9 mouse cellular contexts compared by ENCODE assay signal in the genomic region with DNA sequence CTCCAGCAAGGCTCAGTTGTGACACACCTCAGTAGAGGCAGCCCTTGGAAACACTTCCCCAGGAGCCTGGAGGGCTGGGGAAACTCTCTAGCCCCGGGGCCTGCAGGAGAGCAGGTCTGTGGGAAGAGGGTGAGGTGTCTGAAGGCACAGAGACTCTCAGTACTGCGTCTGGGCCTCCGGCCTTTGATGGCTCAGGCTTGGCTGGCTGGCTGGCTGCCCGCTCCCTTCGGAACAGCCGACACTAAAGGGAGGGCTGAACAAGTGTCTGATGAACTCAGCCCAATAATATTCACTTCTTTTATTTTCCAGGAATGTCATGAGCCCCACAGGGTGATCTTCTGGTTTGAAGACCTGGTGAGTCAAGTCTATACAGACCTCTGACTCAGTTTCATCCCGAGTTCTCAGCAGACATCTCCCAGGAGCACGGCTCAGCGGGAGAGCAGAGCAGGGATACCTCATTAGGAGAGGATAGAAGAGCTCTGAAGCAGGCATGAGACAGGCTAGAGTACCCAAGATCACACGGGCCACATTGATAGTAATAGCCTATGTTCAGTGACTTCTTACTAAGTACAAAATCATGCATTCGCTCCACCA.
DNase-seq lines count a peak whose midpoint lies in the region; TF ChIP-seq lines count a peak whose summit lies in the region.
"Had no signal": no experiment of that assay in that cellular context is flagged by ENCODE, and none has a peak within 500 bp of the region (broad histone marks: within the 10 kb centered on the region; RNA-seq: fewer than 3 reads in every experiment).

No protein-coding gene starts in this region.

- TF ChIP-seq CTCF in brain, embryonic 14.5 days (IDR thresholded peaks at IDR 0.05; ENCODE audit: borderline replicate concordance, extremely low read depth, insufficient read depth, insufficient read length), result no peak

- TF ChIP-seq POLR2A in brain, embryonic 14.5 days (IDR thresholded peaks at IDR 0.05; ENCODE audit: borderline replicate concordance, extremely low read depth, insufficient read depth, insufficient read length, poor library complexity, severe bottlenecking), result no peak

- DNase-seq in kidney, postnatal 4 days, result peak; percentile 57 to 65
- no peak for DNase-seq in kidney, adult 9 months
- peak; percentile 18 for DNase-seq in ZHBTc4 (ENCODE audit: low read depth, low spot score)
- peak; percentile 26 for DNase-seq in brain, embryonic 14.5 days (ENCODE audit: low read depth)
- peak; percentile 49 for DNase-seq in lung, postnatal 14 days
- no peak for DNase-seq in right cerebral cortex, adult 18-20 months
- DNase-seq in ovary, adult 18-20 months (ENCODE audit: low spot score), result no peak
- DNase-seq: kidney, adult 11 months; thymus, postnatal 14 days had no signal

Comparison
In these comparisons a context has a peak if more than half of its experiments do, and no peak if none do; other contexts are left out.
1. DNase-seq: peak in kidney, postnatal 4 days (2 of 2), ZHBTc4 (single experiment), brain, embryonic 14.5 days (single experiment) and lung, postnatal 14 days (single experiment); none in kidney, adult 9 months (single experiment), right cerebral cortex, adult 18-20 months (single experiment) and ovary, adult 18-20 months (single experiment).